Mouse (Mus musculus) right cerebral cortex, postnatal 10 days (tissue): ENCODE measurements at regions not wholly inside any gene's neighbourhood (a gene's known extent, or its start where the extent isn't known, plus 50 kb on each side); places are given as distances from the start of the nearest gene placed in this dataset.

ENCODE experiments used
- DNase-seq, 2 experiments: peaks; one replicate each; pipeline ENCODE4 v3.0.0; 2021; ENCODE audit warnings: low spot score in 2 of 2

- DNase-seq = no peak
Measured at GRCm38 (mm10) chrX:62368111-62368510, 84.8 kb downstream of the 4933402E13Rik start.

DNA sequence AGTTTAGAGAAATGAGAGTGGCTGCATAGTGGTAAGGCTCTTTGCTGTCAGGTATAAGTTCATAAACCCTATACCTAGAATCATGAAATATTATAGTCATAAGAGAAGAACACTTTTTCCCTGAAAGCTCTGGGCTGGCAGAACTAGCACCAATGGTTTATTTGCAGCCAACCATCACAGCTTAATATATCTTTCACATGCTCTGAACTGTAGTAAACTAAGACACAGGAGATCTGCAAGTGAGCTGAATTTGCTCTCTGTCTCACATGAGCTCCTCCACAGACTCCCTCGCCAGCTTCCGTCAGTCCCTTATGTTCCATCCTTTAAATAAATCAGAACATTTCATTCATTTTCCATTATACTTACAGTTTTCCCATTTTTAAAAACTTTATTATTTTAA lies 56.9 kb upstream of the 4931400O07Rik start:
- DNase-seq = peak in 1 of 2 experiments; percentile 19
